Mouse (Mus musculus) spleen, postnatal 14 days (tissue): ENCODE results near the gene P4hb.

ENCODE experiments used
- DNase-seq, 2 experiments: peaks; one replicate each; pipeline ENCODE4 v3.0.0; 2021 to 2022; ENCODE audit warnings: low spot score in 2 of 2

The P4hb gene

GRCm38 (mm10) chr11:120572752-120573584 lies at the start of gene P4hb:
Gene P4hb, minus strand, starts transcription at chr11:120573253.
- peak; percentile 98 for DNase-seq

GRCm38 (mm10) chr11:120622805-120623204 lies 49.8 kb upstream of the P4hb start:
- no peak for DNase-seq

- DNase-seq = no peak
Observed at GRCm38 (mm10) chr11:120620195-120620594, 47.1 kb upstream of the P4hb start.

- no peak for DNase-seq
Observed at GRCm38 (mm10) chr11:120618619-120619535, 45.8 kb upstream of the P4hb start.

GRCm38 (mm10) chr11:120617519-120618112 lies 44.6 kb upstream of the P4hb start, which contains the start of gene Pcyt2:
Gene Pcyt2, minus strand, starts transcription at chr11:120617936.
- peak; percentile 91 to 94 for DNase-seq

GRCm38 (mm10) chr11:120616617-120617294 lies 43.7 kb upstream of the P4hb start:
- DNase-seq = no peak

- no peak for DNase-seq
Observed at GRCm38 (mm10) chr11:120615606-120616203, 42.7 kb upstream of the P4hb start.

GRCm38 (mm10) chr11:120615167-120615566 lies 42.1 kb upstream of the P4hb start:
- no peak for DNase-seq

- DNase-seq = no peak
Observed at GRCm38 (mm10) chr11:120613976-120614375, 40.9 kb upstream of the P4hb start.

- no peak for DNase-seq
Observed at GRCm38 (mm10) chr11:120613481-120613972, 40.5 kb upstream of the P4hb start.

GRCm38 (mm10) chr11:120612763-120613162 lies 39.7 kb upstream of the P4hb start:
- DNase-seq = peak; percentile 57 to 78

- no peak for DNase-seq
Observed at GRCm38 (mm10) chr11:120610477-120611046, 37.5 kb upstream of the P4hb start.

- DNase-seq = no peak
Observed at GRCm38 (mm10) chr11:120609250-120609649, 36.2 kb upstream of the P4hb start.

- no peak for DNase-seq
Observed at GRCm38 (mm10) chr11:120608241-120609034, 35.4 kb upstream of the P4hb start, which contains the start of gene Npb. Gene Npb, plus strand, starts transcription at chr11:120608477.

GRCm38 (mm10) chr11:120606764-120607163 lies 33.7 kb upstream of the P4hb start:
- DNase-seq = no peak

GRCm38 (mm10) chr11:120605667-120606066 lies 32.6 kb upstream of the P4hb start:
- DNase-seq = no peak

- no peak for DNase-seq
Observed at GRCm38 (mm10) chr11:120603545-120603944, 30.5 kb upstream of the P4hb start.

GRCm38 (mm10) chr11:120600716-120601115 lies 27.7 kb upstream of the P4hb start:
- DNase-seq = no peak

GRCm38 (mm10) chr11:120598990-120599549 lies 26.0 kb upstream of the P4hb start:
- no peak for DNase-seq
